Mouse (Mus musculus) cerebellum, adult 9-11 months (tissue): ENCODE measurements around the gene Tnfrsf11a.
"Not testable (repeated sequence)": the region's sequence is repeated elsewhere in the genome, so short reads cannot be mapped to it uniquely, and the experiment has no call there.

Source experiments
- DNase-seq: peaks from one replicate; pipeline ENCODE4 v3.0.0; 2022

Gene Tnfrsf11a

GRCm38 (mm10) chr1:105780457-105781364 is at the start of gene Tnfrsf11a:
Gene Tnfrsf11a (plus strand): TSS chr1:105780718.
- peak; percentile 69 for DNase-seq

GRCm38 (mm10) chr1:105735318-105735717 is 45.2 kb upstream of the Tnfrsf11a start:
- DNase-seq = no peak

GRCm38 (mm10) chr1:105738334-105738733 is 42.2 kb upstream of the Tnfrsf11a start:
- DNase-seq = no peak

- DNase-seq = no peak
Measured at GRCm38 (mm10) chr1:105739493-105739892, 41.0 kb upstream of the Tnfrsf11a start.

GRCm38 (mm10) chr1:105742481-105742880 is 38.0 kb upstream of the Tnfrsf11a start:
- no peak for DNase-seq

- no peak for DNase-seq
Measured at GRCm38 (mm10) chr1:105746444-105746843, 34.1 kb upstream of the Tnfrsf11a start.

- DNase-seq = no peak
Measured at GRCm38 (mm10) chr1:105746858-105747596, 33.5 kb upstream of the Tnfrsf11a start.

GRCm38 (mm10) chr1:105748091-105748799 is 32.3 kb upstream of the Tnfrsf11a start:
- no peak for DNase-seq

- no peak for DNase-seq
Measured at GRCm38 (mm10) chr1:105752196-105752595, 28.3 kb upstream of the Tnfrsf11a start.

- no peak for DNase-seq
Measured at GRCm38 (mm10) chr1:105752944-105753343, 27.6 kb upstream of the Tnfrsf11a start.

- no peak for DNase-seq
Measured at GRCm38 (mm10) chr1:105758798-105759197, 21.7 kb upstream of the Tnfrsf11a start.

- DNase-seq = no peak
Measured at GRCm38 (mm10) chr1:105759422-105760165, 20.9 kb upstream of the Tnfrsf11a start.

GRCm38 (mm10) chr1:105765586-105765985 is 14.9 kb upstream of the Tnfrsf11a start:
- no peak for DNase-seq

- DNase-seq = not testable (repeated sequence)
Measured at GRCm38 (mm10) chr1:105766099-105766498, 14.4 kb upstream of the Tnfrsf11a start.

- DNase-seq = no peak
Measured at GRCm38 (mm10) chr1:105768397-105768796, 12.1 kb upstream of the Tnfrsf11a start.

- DNase-seq = no peak
Measured at GRCm38 (mm10) chr1:105770685-105771084, 9.8 kb upstream of the Tnfrsf11a start.

- DNase-seq = no peak
Measured at GRCm38 (mm10) chr1:105776426-105776825, 4.1 kb upstream of the Tnfrsf11a start.

- DNase-seq = no peak
Measured at GRCm38 (mm10) chr1:105780079-105780456, 450 bp upstream of the Tnfrsf11a start.

GRCm38 (mm10) chr1:105781391-105782146 is 1.1 kb downstream of the Tnfrsf11a start:
- DNase-seq = peak; percentile 37

GRCm38 (mm10) chr1:105784257-105785016 is 3.9 kb downstream of the Tnfrsf11a start:
- no peak for DNase-seq

- DNase-seq = no peak
Measured at GRCm38 (mm10) chr1:105785146-105785545, 4.6 kb downstream of the Tnfrsf11a start.
